Mouse (Mus musculus): ENCODE results near the gene Fdx1l. TPM values are rescaled to one million over a fixed set of nuclear protein-coding genes. Genes with fewer than 3 reads are reported as not detected.

Gene Fdx1l
- polyA plus RNA-seq, 1 experiment from 2014 or later, result 73.5 TPM

DNA sequence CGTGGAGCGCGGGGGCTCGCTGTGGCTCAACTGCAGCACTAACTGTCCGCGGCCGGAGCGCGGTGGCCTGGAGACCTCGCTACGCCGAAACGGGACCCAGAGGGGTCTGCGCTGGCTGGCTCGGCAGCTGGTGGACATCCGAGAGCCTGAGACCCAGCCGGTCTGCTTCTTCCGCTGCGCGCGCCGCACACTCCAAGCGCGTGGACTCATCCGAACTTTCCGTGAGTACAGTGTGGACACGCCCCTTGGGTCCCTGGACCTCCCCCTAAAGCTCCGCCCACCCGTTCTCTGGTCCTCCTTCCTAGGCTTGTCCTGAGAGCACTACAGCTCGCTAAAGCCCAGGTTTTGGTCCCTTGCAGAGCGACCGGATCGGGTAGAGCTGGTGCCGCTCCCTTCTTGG is 40.3 kb downstream of the Fdx1l start:
- no peaks in the 10 kb centered on the region for H3K9me3 ChIP-seq (ENCODE audit: control insufficient read depth, low read length)
- no peaks in the 10 kb centered on the region for H3K36me3 ChIP-seq (ENCODE audit: control insufficient read depth, insufficient read depth, low read length)
- H3K4me2 ChIP-seq (ENCODE audit: low read depth, low read length), result peak overlapping the region; percentile 93
- WGBS, result under 1% methylated on average over 34 of the region's 34 CpGs
- peaks cover 80% of the 10 kb centered on the region for H3K27me3 ChIP-seq (ENCODE audit: control insufficient read depth, insufficient read depth, low read length)
- H3K4me3 ChIP-seq (ENCODE audit: low read depth, low read length), result peak overlapping the region; percentile 24
- ATAC-seq (ENCODE audit: low read depth), result no peak
- H3K4me1 ChIP-seq (ENCODE audit: control insufficient read depth, insufficient read depth, low read length), result peaks cover 29% of the 10 kb centered on the region
- H3K27ac ChIP-seq (ENCODE audit: low read depth, low read length), result no peak overlapping the region
- H3K9ac ChIP-seq (replicated peaks; ENCODE audit: low read depth, low read length), result no peak overlapping the region

DNA sequence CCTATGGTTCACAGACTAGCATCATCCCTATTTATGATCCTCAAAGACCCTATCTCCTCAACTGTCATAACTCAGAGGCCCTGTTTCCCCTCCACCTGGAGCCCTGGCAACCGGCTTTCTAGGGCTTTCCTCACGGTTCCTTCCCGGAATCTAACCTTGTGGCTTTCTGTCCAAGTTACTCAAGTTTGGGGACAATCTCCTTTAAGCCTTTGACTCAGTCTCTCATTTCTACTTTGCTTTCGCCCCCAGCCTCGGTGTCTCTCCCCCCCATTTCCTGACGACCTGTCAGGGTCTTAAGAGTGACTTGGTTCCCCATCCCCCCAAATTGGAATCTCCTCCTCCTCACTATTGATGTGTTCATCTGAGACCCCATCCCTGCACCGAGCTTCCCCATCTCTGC is 40.9 kb downstream of the Fdx1l start:
- no peak for ATAC-seq (ENCODE audit: low read depth)
- 5% methylated on average over 7 of the region's 7 CpGs for WGBS
- H3K4me1 ChIP-seq (ENCODE audit: control insufficient read depth, insufficient read depth, low read length), result peaks cover 27% of the 10 kb centered on the region

DNA sequence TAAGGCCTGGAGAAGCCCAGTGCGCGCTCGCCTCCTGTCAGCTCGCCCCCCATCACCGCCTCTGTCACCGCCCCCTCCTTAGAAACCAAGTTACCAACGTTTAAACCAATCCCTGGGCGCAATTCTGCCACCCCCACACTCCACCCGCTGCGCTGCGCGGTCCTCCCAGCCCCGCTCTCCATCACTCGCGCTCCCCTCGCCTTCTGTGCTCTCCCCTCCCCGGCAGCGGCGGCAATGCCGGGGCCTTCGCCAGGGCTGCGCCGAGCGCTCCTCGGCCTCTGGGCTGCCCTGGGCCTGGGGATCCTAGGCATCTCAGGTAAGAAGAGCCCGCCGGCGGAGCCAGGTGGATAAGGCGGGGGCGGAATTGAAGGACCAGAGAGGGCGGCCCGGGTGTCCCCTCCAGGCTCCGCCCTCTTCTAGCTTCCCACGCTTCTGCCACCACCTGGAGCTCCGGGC is 41.5 kb downstream of the Fdx1l start, which contains the start of gene Icam5:
Gene Icam5, plus strand, starts transcription at position 178 of the 456 bp plus-strand sequence.
- WGBS, result under 1% methylated on average over 34 of the region's 35 CpGs
- Histone ChIP-seq H3K9ac (replicated peaks; ENCODE audit: low read depth, low read length) (peak within 1 kb of the TSS; percentile 44), H3K27ac (ENCODE audit: low read depth, low read length) (no peak within 1 kb of the TSS), H3K36me3 (ENCODE audit: control insufficient read depth, insufficient read depth, low read length) (no peaks in the 10 kb centered on the region), H3K4me2 (ENCODE audit: low read depth, low read length) (peak within 1 kb of the TSS; percentile 93), H3K27me3 (ENCODE audit: control insufficient read depth, insufficient read depth, low read length) (peaks cover 70% of the 10 kb centered on the region), H3K4me3 (ENCODE audit: low read depth, low read length) (peak within 1 kb of the TSS; percentile 43), H3K9me3 (ENCODE audit: control insufficient read depth, low read length) (no peaks in the 10 kb centered on the region), H3K4me1 (ENCODE audit: control insufficient read depth, insufficient read depth, low read length) (peaks cover 23% of the 10 kb centered on the region)
- peak; percentile 10 for ATAC-seq (ENCODE audit: low read depth)

More for the DNA sequence above, 40.9 kb downstream of the Fdx1l start:
- H3K9me3 ChIP-seq (ENCODE audit: control insufficient read depth, low read length), result no peaks in the 10 kb centered on the region
- H3K4me3 ChIP-seq (ENCODE audit: low read depth, low read length), result peak overlapping the region; percentile 43
- no peak overlapping the region for H3K27ac ChIP-seq (ENCODE audit: low read depth, low read length)
- H3K36me3 ChIP-seq (ENCODE audit: control insufficient read depth, insufficient read depth, low read length), result no peaks in the 10 kb centered on the region
- peak overlapping the region; percentile 93 for H3K4me2 ChIP-seq (ENCODE audit: low read depth, low read length)
- peak overlapping the region; percentile 44; the same call in 1 of the 2 replicates for H3K9ac ChIP-seq (replicated peaks; ENCODE audit: low read depth, low read length)
- H3K27me3 ChIP-seq (ENCODE audit: control insufficient read depth, insufficient read depth, low read length), result peaks cover 75% of the 10 kb centered on the region

DNA sequence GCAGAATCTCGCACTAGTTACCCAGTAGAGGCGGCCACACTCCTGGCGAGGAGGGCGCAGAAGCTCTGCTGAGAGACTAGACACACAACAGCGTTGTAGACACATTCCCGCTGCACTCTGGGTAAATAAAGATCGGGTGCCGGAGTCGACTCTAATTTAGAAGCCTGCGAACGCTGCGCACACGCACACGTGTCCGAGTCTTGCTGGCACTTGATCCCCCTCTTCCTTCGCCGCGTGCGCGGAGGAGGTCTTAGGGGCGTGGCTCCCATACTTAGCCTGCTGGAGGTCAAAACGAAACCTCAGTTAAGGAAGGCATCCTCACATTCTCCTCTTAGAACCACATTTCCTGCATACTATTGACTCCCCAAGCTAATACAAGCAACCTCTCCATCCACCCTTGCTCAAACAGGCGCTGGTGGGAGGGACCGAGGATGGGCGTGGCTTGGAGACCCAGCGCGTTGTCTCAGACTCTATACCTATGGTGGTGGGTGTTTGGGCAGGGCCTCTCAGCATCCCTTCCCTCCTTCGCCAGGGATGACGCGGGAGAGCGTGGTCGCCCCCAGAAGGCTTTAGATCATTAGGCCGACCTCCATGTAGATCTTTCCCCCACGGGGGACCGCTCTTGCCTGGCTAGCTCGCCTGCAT is 42.0 kb downstream of the Fdx1l start:
- Histone ChIP-seq H3K9me3 (ENCODE audit: control insufficient read depth, low read length) (no peaks in the 10 kb centered on the region), H3K27ac (ENCODE audit: low read depth, low read length) (no peak overlapping the region), H3K27me3 (ENCODE audit: control insufficient read depth, insufficient read depth, low read length) (peaks cover 64% of the 10 kb centered on the region), H3K4me2 (ENCODE audit: low read depth, low read length) (peak overlapping the region; percentile 93), H3K9ac (replicated peaks; ENCODE audit: low read depth, low read length) (peak overlapping the region; percentile 44), H3K4me3 (ENCODE audit: low read depth, low read length) (peak overlapping the region; percentile 43), H3K4me1 (ENCODE audit: control insufficient read depth, insufficient read depth, low read length) (peaks cover 23% of the 10 kb centered on the region), H3K36me3 (ENCODE audit: control insufficient read depth, insufficient read depth, low read length) (no peaks in the 10 kb centered on the region)
- WGBS, result under 1% methylated on average over 36 of the region's 36 CpGs
- ATAC-seq (ENCODE audit: low read depth), result peak; percentile 57

DNA sequence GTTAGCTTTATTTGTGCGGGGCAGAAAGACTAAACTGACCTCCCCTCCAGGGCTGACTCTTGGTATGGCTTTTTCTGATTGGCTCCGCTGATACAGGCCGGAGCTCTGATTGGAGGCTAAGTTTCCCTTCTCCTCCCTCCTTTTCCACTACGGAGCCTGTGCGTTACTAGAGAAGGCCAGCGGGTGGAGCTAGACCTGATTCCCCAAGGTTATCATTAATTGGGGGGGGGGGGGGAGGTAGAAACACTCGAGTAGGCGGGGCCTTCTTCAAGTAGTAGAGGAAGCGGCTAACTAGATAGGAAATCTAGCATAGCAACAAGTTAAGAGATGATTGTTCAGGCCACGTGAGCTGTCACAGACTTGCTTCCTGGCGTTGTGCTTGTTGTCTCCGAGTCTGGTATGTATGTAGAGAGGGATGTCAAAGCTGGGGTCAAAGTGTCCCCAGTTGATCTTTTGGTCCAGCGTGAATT is 42.6 kb downstream of the Fdx1l start:
- no peak overlapping the region for H3K9ac ChIP-seq (replicated peaks; ENCODE audit: low read depth, low read length)
- peaks cover 59% of the 10 kb centered on the region for H3K27me3 ChIP-seq (ENCODE audit: control insufficient read depth, insufficient read depth, low read length)

DNA sequence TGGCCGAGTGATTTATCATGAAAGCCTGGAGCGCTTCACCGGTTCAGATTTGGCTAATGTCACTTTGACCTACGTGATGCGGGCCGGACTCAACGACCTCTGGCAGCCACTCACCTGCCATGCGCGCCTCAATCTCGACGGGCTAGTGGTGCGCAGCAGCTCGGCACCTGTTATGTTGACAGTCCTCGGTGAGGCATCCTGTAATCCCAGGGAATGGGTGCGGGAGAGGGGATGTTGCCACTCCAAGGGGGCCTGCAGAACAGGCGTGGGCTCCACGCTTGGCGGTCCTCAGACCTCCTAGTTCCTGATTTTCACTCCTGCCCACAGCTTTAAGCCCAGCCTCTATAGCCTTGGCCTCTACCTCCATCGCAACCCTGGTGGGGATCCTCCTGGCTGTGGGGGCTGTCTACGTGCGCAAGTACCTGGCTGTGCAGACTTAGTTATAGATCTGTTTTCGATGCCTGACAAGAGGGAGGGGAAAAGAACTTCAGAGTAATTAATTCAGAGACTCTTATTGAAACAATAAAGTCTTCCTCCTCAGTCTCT is 43.3 kb downstream of the Fdx1l start:
- Histone ChIP-seq H3K4me1 (ENCODE audit: control insufficient read depth, insufficient read depth, low read length) (peaks cover 23% of the 10 kb centered on the region), H3K4me2 (ENCODE audit: low read depth, low read length) (peak overlapping the region; percentile 93), H3K9me3 (ENCODE audit: control insufficient read depth, low read length) (no peaks in the 10 kb centered on the region), H3K4me3 (ENCODE audit: low read depth, low read length) (no peak overlapping the region), H3K27me3 (ENCODE audit: control insufficient read depth, insufficient read depth, low read length) (peaks cover 52% of the 10 kb centered on the region), H3K9ac (replicated peaks; ENCODE audit: low read depth, low read length) (no peak overlapping the region), H3K36me3 (ENCODE audit: control insufficient read depth, insufficient read depth, low read length) (no peaks in the 10 kb centered on the region), H3K27ac (ENCODE audit: low read depth, low read length) (no peak overlapping the region)
- WGBS, result 25% methylated on average over 22 of the region's 22 CpGs
- ATAC-seq (ENCODE audit: low read depth), result no peak

More for the DNA sequence above, 42.6 kb downstream of the Fdx1l start:
- Histone ChIP-seq H3K4me3 (ENCODE audit: low read depth, low read length) (peak overlapping the region; percentile 43), H3K36me3 (ENCODE audit: control insufficient read depth, insufficient read depth, low read length) (no peaks in the 10 kb centered on the region), H3K4me2 (ENCODE audit: low read depth, low read length) (peak overlapping the region; percentile 93), H3K9me3 (ENCODE audit: control insufficient read depth, low read length) (no peaks in the 10 kb centered on the region), H3K4me1 (ENCODE audit: control insufficient read depth, insufficient read depth, low read length) (peaks cover 23% of the 10 kb centered on the region), H3K27ac (ENCODE audit: low read depth, low read length) (no peak overlapping the region)
- under 1% methylated on average over 13 of the region's 13 CpGs for WGBS
- peak; percentile 50; the same call in 1 of the 2 replicates for ATAC-seq (ENCODE audit: low read depth)

DNA sequence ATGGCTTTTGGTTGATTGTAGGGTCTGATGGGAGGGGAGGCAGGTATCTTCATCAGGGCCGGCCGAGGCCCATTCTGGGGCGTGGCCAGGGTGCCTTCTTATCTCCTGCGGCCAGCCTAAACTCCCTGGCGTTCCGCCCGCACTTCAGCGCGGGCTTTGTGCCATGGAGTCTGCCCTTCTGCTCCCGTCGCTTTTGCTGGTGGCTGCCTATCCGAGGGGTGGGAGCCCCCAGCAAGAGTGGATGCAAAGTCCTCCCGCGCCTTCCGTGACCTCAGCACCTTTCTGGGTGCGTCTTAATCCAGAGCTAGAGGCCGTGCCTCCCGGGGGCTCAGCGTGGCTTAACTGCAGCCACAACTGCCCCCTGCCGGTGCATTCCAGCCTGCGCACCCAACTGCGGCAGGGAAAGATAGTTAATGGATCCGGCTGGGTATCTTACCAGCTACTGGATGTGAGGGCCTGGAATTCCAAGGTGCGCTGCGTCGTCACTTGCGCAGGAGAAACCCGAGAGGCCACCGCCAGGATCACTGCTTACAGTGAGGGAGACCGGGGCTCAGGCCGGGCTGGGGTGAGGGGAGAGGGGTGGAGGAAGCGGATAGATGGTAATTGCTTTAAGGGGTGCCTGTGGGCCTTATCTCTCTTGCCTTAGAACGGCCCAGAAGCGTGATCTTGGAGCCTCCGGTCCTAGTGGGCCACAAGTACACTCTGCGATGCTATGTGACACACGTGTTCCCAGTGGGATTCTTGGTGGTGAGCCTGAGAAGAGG is 43.9 kb downstream of the Fdx1l start, which contains the start of gene Icam4:
Gene Icam4, plus strand, starts transcription at position 83 of the 764 bp plus-strand sequence.
- Histone ChIP-seq H3K27ac (ENCODE audit: low read depth, low read length) (no peak within 1 kb of the TSS), H3K27me3 (ENCODE audit: control insufficient read depth, insufficient read depth, low read length) (peaks cover 45% of the 10 kb centered on the region), H3K9me3 (ENCODE audit: control insufficient read depth, low read length) (no peaks in the 10 kb centered on the region), H3K36me3 (ENCODE audit: control insufficient read depth, insufficient read depth, low read length) (no peaks in the 10 kb centered on the region), H3K4me3 (ENCODE audit: low read depth, low read length) (peak within 1 kb of the TSS; percentile 7; the same call in 1 of the 2 replicates), H3K4me2 (ENCODE audit: low read depth, low read length) (peak within 1 kb of the TSS; percentile 37), H3K9ac (replicated peaks; ENCODE audit: low read depth, low read length) (no peak within 1 kb of the TSS), H3K4me1 (ENCODE audit: control insufficient read depth, insufficient read depth, low read length) (peaks cover 23% of the 10 kb centered on the region)
- 2% methylated on average over 37 of the region's 37 CpGs for WGBS
- ATAC-seq (ENCODE audit: low read depth), result no peak; the same call in 1 of the 2 replicates

- Histone ChIP-seq H3K4me1 (ENCODE audit: control insufficient read depth, insufficient read depth, low read length) (peaks cover 23% of the 10 kb centered on the region), H3K36me3 (ENCODE audit: control insufficient read depth, insufficient read depth, low read length) (no peaks in the 10 kb centered on the region), H3K27ac (ENCODE audit: low read depth, low read length) (no peak overlapping the region), H3K9ac (replicated peaks; ENCODE audit: low read depth, low read length) (no peak overlapping the region), H3K4me3 (ENCODE audit: low read depth, low read length) (no peak overlapping the region), H3K4me2 (ENCODE audit: low read depth, low read length) (no peak overlapping the region), H3K9me3 (ENCODE audit: control insufficient read depth, low read length) (no peaks in the 10 kb centered on the region), H3K27me3 (ENCODE audit: control insufficient read depth, insufficient read depth, low read length) (peaks cover 39% of the 10 kb centered on the region)
- ATAC-seq (ENCODE audit: low read depth), result no peak
- 59% methylated on average over 6 of the region's 6 CpGs for WGBS
Observed at GRCm38 (mm10) chr9:21028560-21029110, 44.8 kb downstream of the Fdx1l start.
